Mouse (Mus musculus): ENCODE measurements around the gene Hoxc11.

The Hoxc11 gene

DNA sequence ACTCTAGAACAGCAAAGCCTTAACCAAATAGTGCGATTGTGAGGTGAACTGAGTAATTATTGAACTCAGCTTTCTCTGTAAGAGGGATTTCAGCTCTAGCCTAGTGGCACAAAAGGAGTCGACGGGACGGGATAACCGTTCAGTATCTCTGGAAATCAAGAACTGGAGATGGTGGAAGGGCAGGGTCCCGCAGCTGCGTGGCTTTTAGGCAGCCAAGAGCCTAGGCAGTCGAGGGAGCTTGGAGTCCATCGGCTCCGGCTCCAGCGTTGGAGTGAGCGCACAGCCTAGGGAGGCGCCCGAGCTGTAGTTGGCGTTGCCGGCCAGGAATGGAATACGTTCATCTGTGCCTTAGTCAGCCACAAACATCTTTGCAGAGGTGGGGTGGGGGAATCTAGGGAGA lies 51.1 kb downstream of the Hoxc11 start:
- DNase-seq (ENCODE audit: low read depth, low spot score): no peak

DNA sequence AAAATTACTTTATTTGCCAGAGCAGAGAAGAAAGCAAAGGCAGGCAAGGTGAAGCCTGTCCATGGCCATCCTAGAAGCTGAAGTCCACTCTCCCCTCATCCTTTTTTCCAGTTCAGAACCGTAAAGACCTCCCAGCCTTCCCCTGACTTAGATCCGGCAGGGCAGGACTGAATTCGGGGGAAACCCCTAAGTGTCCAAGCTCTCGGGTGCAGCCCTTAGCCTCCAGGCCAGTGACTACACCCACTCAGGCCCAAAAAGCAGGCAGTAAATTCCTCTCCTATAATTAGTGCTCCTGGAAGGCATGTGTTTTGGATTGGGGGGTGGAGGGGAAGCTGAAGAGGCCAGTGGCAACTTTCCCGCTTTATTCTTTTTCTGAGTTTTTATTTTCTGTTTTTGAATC lies 51.6 kb downstream of the Hoxc11 start:
- no peak for DNase-seq (ENCODE audit: low read depth, low spot score)

DNA sequence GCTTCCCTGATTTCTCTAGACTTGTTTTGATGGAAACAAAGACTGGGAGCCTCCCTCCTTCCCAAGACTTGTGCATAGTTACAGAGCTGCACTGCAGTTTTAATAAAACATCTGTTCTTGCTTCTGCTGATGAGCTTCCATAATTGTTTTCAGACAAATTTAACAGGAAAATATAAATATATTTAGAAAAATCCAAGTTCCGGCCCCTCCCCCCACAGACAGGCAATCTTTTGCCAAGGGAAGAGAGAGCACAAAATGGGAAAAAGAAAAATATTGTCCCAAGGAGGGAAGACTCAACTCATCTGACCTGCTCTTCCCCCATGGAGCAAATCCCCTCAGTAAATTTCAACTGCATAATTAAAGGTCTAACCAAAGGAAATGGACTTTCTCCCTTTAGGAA lies 52.1 kb downstream of the Hoxc11 start:
- DNase-seq (ENCODE audit: low read depth, low spot score): no peak

Data from skeletal muscle tissue, adult 2 months (tissue).